Mouse (Mus musculus) spleen, adult 2 months (tissue): ENCODE results near the gene Bcl2a1a. TPM values are rescaled to one million over a fixed set of nuclear protein-coding genes. Genes with fewer than 3 reads are reported as not detected.
"Not testable (repeated sequence)": the region's sequence is repeated elsewhere in the genome, so short reads cannot be mapped to it uniquely, and the experiment has no call there.

Experiments
- DNase-seq, 2 experiments: peaks; one replicate each; pipeline versions ENCODE4 v3.0.0 to v3.0.0-alpha.2; 2012 to 2021; ENCODE audit warnings: low spot score in 2 of 2, low read depth in 1 of 2
- H3K27ac ChIP-seq: fragments of 200-500 bp; 2 replicates; pipeline ENCODE4 v1.5.1; 2012; ENCODE audit warnings: low read length, inconsistent platforms; ENCODE audit not compliant: insufficient read depth
- H3K27me3 ChIP-seq: fragments of 200-500 bp; 2 replicates; pipeline ENCODE4 v1.6.1; 2012; ENCODE audit warnings: mild to moderate bottlenecking, moderate library complexity, low read length, inconsistent platforms; ENCODE audit not compliant: control insufficient read depth, insufficient read depth
- H3K36me3 ChIP-seq: fragments of 200-500 bp; 2 replicates; pipeline ENCODE4 v1.6.1; 2012; ENCODE audit warnings: mild to moderate bottlenecking, low read length, inconsistent platforms; ENCODE audit not compliant: control insufficient read depth, insufficient read depth
- H3K4me1 ChIP-seq: fragments of 200-500 bp; 2 replicates; pipeline ENCODE4 v1.6.1; 2011; ENCODE audit warnings: inconsistent platforms; ENCODE audit not compliant: control insufficient read depth, insufficient read depth, insufficient read length
- H3K4me3 ChIP-seq: fragments of 200-500 bp; 2 replicates; pipeline ENCODE4 v1.5.1; 2011; ENCODE audit warnings: mild to moderate bottlenecking, inconsistent platforms; ENCODE audit not compliant: insufficient read depth, insufficient read length; ENCODE audit errors: extremely low read depth
- CTCF ChIP-seq: fragments of 200-500 bp; IDR thresholded peaks from 2 replicates; pipeline ENCODE4 v1.5.1; 2011; ENCODE audit warnings: mild to moderate bottlenecking, inconsistent platforms; ENCODE audit not compliant: insufficient read depth, insufficient read length, insufficient replicate concordance; ENCODE audit errors: extremely low read depth
- POLR2A ChIP-seq: fragments of 200-500 bp; IDR thresholded peaks from 2 replicates; pipeline ENCODE4 v1.6.1; 2011; ENCODE audit warnings: low read depth, low read length, inconsistent platforms
- WGBS: fragments of 180-500 bp; shearing (Covaris S2); methylation state at CpG from one replicate; pipeline ENCODE4 v1.1.7; 2018; 5-methylcytosine and 5-hydroxymethylcytosine counted together
- polyA plus RNA-seq: library from polyadenylated mRNA; depleted of rRNA; stranded (reverse); fragments of >200 nt; gene quantifications from 2 replicates; pipeline ENCODE4 v1.2.3, GENCODE M21; 2012; rRNA removed

Gene Bcl2a1a
- 7.7 and 8.4 TPM in 2 replicates for polyA plus RNA-seq

GRCm38 (mm10) chr9:88956670-88957153 is at the start of gene Bcl2a1a:
TSS of gene Bcl2a1a (plus strand) at chr9:88956900.
- 66% methylated on average over 5 of the region's 5 CpGs for WGBS
- not testable (repeated sequence) for H3K27me3 ChIP-seq, H3K27ac ChIP-seq, H3K36me3 ChIP-seq, H3K4me1 ChIP-seq, H3K4me3 ChIP-seq
- peak in 1 of 2 experiments; percentile 29 for DNase-seq

- DNase-seq, H3K36me3 ChIP-seq, H3K27me3 ChIP-seq, H3K4me1 ChIP-seq, H3K27ac ChIP-seq, H3K4me3 ChIP-seq: not testable (repeated sequence)
- WGBS, result 70% methylated on average over 5 of the region's 5 CpGs
Measured at GRCm38 (mm10) chr9:88916576-88916975, 40.1 kb upstream of the Bcl2a1a start.

GRCm38 (mm10) chr9:88938312-88938711 is 18.4 kb upstream of the Bcl2a1a start:
- 14% methylated on average over 2 of the region's 3 CpGs for whole genome bisulfite sequencing
- H3K4me1 ChIP-seq, H3K4me3 ChIP-seq, H3K27me3 ChIP-seq, H3K27ac ChIP-seq, H3K36me3 ChIP-seq: not testable (repeated sequence)
- peak in 1 of 2 experiments; percentile 11 for DNase-seq

- H3K4me3 ChIP-seq, H3K36me3 ChIP-seq, H3K27me3 ChIP-seq, DNase-seq, H3K27ac ChIP-seq, H3K4me1 ChIP-seq: not testable (repeated sequence)
Measured at GRCm38 (mm10) chr9:88951466-88951865, 5.2 kb upstream of the Bcl2a1a start.

- not testable (repeated sequence) for H3K4me1 ChIP-seq, H3K36me3 ChIP-seq, H3K27me3 ChIP-seq, H3K27ac ChIP-seq, H3K4me3 ChIP-seq
- peak in 1 of 2 experiments; percentile 57 for DNase-seq
Measured at GRCm38 (mm10) chr9:88953151-88953550, 3.5 kb upstream of the Bcl2a1a start.

GRCm38 (mm10) chr9:88955224-88955623 is 1.5 kb upstream of the Bcl2a1a start:
- not testable (repeated sequence) for H3K4me1 ChIP-seq, H3K27me3 ChIP-seq, H3K36me3 ChIP-seq, H3K4me3 ChIP-seq, DNase-seq, H3K27ac ChIP-seq
- WGBS, result 59% methylated on average over 1 of the region's 1 CpGs

GRCm38 (mm10) chr9:88956035-88956434 is 665 bp upstream of the Bcl2a1a start:
- H3K4me3 ChIP-seq, DNase-seq, H3K4me1 ChIP-seq, H3K36me3 ChIP-seq, H3K27ac ChIP-seq, H3K27me3 ChIP-seq: not testable (repeated sequence)
- 80% methylated on average over 3 of the region's 4 CpGs for WGBS

GRCm38 (mm10) chr9:88958891-88959290 is 2.2 kb downstream of the Bcl2a1a start:
- DNase-seq, result no peak
- Histone ChIP-seq H3K36me3 (no peaks in the 10 kb centered on the region), H3K4me3 (no peak overlapping the region), H3K27ac (no peak overlapping the region), H3K4me1 (no peaks in the 10 kb centered on the region), H3K27me3 (no peaks in the 10 kb centered on the region)
- WGBS, result 75% methylated on average over 3 of the region's 3 CpGs
- TF ChIP-seq POLR2A, result no peak
- TF ChIP-seq CTCF, result no peak

GRCm38 (mm10) chr9:88959981-88960380 is 3.3 kb downstream of the Bcl2a1a start:
- not testable (repeated sequence) for H3K36me3 ChIP-seq, H3K27me3 ChIP-seq, DNase-seq, H3K4me3 ChIP-seq, H3K4me1 ChIP-seq, H3K27ac ChIP-seq
- 69% methylated on average over 1 of the region's 1 CpGs for WGBS

GRCm38 (mm10) chr9:88966462-88966861 is 9.8 kb downstream of the Bcl2a1a start:
- not testable (repeated sequence) for H3K36me3 ChIP-seq, H3K4me1 ChIP-seq, H3K27ac ChIP-seq, DNase-seq, H3K27me3 ChIP-seq, H3K4me3 ChIP-seq
- 50% methylated on average over 1 of the region's 6 CpGs for WGBS

GRCm38 (mm10) chr9:88969502-88969901 is 12.8 kb downstream of the Bcl2a1a start:
- H3K36me3 ChIP-seq, DNase-seq, H3K4me1 ChIP-seq, H3K27me3 ChIP-seq, H3K27ac ChIP-seq, H3K4me3 ChIP-seq: not testable (repeated sequence)
- 71% methylated on average over 1 of the region's 2 CpGs for WGBS
